Mouse (Mus musculus) heart, postnatal 0 days (tissue): ENCODE results near the gene Heatr5b.

Experiments
- CTCF ChIP-seq: IDR thresholded peaks from 2 replicates; pipeline ENCODE4 v1.5.1; 2016; ENCODE audit warnings: antibody characterized with exemption, control low read depth, low read depth
- EP300 ChIP-seq: IDR thresholded peaks from 2 replicates; pipeline ENCODE4 v1.6.1; 2016; ENCODE audit warnings: antibody characterized with exemption, low read depth

- no peak for TF ChIP-seq CTCF
- TF ChIP-seq EP300 = no peak
Observed at GRCm38 (mm10) chr17:78737771-78738170, 97.4 kb downstream of the Heatr5b start.
